Mouse (Mus musculus): Measurements from ENCODE around the gene Nckap5l. TPM values are rescaled to one million over a fixed set of nuclear protein-coding genes. Genes with fewer than 3 reads are reported as not detected.

Gene Nckap5l
- polyA plus RNA-seq, 1 experiment from 2014 or later = 9.2 TPM

- Histone ChIP-seq H3K4me2 (ENCODE audit: low read length) (peak overlapping the region; percentile 98), H3K9me3 (ENCODE audit: control insufficient read depth, low read length) (no peaks in the 10 kb centered on the region), H3K9ac (ENCODE audit: low read length) (peak overlapping the region; percentile 93), H3K36me3 (ENCODE audit: control insufficient read depth, insufficient read depth, low read length) (no peaks in the 10 kb centered on the region), H3K4me3 (ENCODE audit: control insufficient read depth in 1 of 2, insufficient read depth in 1 of 2, low read depth in 1 of 2, low read length in 2 of 2) (peak overlapping the region; percentile 87 to 96), H3K4me1 (ENCODE audit: control insufficient read depth in 2 of 2, insufficient read depth in 2 of 2, low read length in 2 of 2) (peaks cover 14 to 53% of the 10 kb centered on the region in 2 experiments), H3K27me3 (ENCODE audit: control insufficient read depth, insufficient read depth, low read length) (no peaks in the 10 kb centered on the region), H3K27ac (replicated peaks in 1 of 2; ENCODE audit: control insufficient read depth in 1 of 2, insufficient read depth in 1 of 2, low read depth in 2 of 2, low read length in 2 of 2) (peak overlapping the region; percentile 92 to 93)
- WGBS = 3% methylated on average over 24 of the region's 24 CpGs
- ATAC-seq (ENCODE audit: insufficient number of reproducible peaks, insufficient read depth, low FRiP score, low read depth) = peak; percentile 14
Observed at GRCm38 (mm10) chr15:99393386-99394252, 63.9 kb downstream of the Nckap5l start.

GRCm38 (mm10) chr15:99392486-99393385 lies 64.8 kb downstream of the Nckap5l start, which contains the start of gene Tmbim6:
Gene Tmbim6, plus strand, starts transcription at chr15:99392882.
- Histone ChIP-seq H3K4me2 (ENCODE audit: low read length) (peak within 1 kb of the TSS; percentile 98), H3K9me3 (ENCODE audit: control insufficient read depth, low read length) (no peaks in the 10 kb centered on the region), H3K4me3 (ENCODE audit: control insufficient read depth in 1 of 2, insufficient read depth in 1 of 2, low read depth in 1 of 2, low read length in 2 of 2) (peak within 1 kb of the TSS; percentile 87 to 96), H3K4me1 (ENCODE audit: control insufficient read depth in 2 of 2, insufficient read depth in 2 of 2, low read length in 2 of 2) (peaks cover 11 to 45% of the 10 kb centered on the region in 2 experiments), H3K9ac (ENCODE audit: low read length) (peak within 1 kb of the TSS; percentile 93), H3K27ac (replicated peaks in 1 of 2; ENCODE audit: control insufficient read depth in 1 of 2, insufficient read depth in 1 of 2, low read depth in 2 of 2, low read length in 2 of 2) (peak within 1 kb of the TSS; percentile 92 to 93), H3K36me3 (ENCODE audit: control insufficient read depth, insufficient read depth, low read length) (no peaks in the 10 kb centered on the region), H3K27me3 (ENCODE audit: control insufficient read depth, insufficient read depth, low read length) (no peaks in the 10 kb centered on the region)
- peak; percentile 100 for ATAC-seq (ENCODE audit: insufficient number of reproducible peaks, insufficient read depth, low FRiP score, low read depth)
- 1% methylated on average over 49 of the region's 51 CpGs for WGBS

- Histone ChIP-seq H3K36me3 (ENCODE audit: control insufficient read depth, insufficient read depth, low read length) (no peaks in the 10 kb centered on the region), H3K4me1 (ENCODE audit: control insufficient read depth in 2 of 2, insufficient read depth in 2 of 2, low read length in 2 of 2) (peaks cover 11 to 42% of the 10 kb centered on the region in 2 experiments), H3K4me3 (ENCODE audit: control insufficient read depth in 1 of 2, insufficient read depth in 1 of 2, low read depth in 1 of 2, low read length in 2 of 2) (peak overlapping the region in 1 of 2 experiments; percentile 96; a peak in 2 of 4 replicates), H3K9me3 (ENCODE audit: control insufficient read depth, low read length) (no peaks in the 10 kb centered on the region), H3K9ac (ENCODE audit: low read length) (peak overlapping the region; percentile 56), H3K4me2 (ENCODE audit: low read length) (peak overlapping the region; percentile 66), H3K27ac (replicated peaks in 1 of 2; ENCODE audit: control insufficient read depth in 1 of 2, insufficient read depth in 1 of 2, low read depth in 2 of 2, low read length in 2 of 2) (peak overlapping the region; percentile 21 to 57; a peak in 3 of 4 replicates), H3K27me3 (ENCODE audit: control insufficient read depth, insufficient read depth, low read length) (no peaks in the 10 kb centered on the region)
- 79% methylated on average over 6 of the region's 6 CpGs for WGBS
- no peak for ATAC-seq (ENCODE audit: insufficient number of reproducible peaks, insufficient read depth, low FRiP score, low read depth)
Observed at GRCm38 (mm10) chr15:99391975-99392374, 65.6 kb downstream of the Nckap5l start.

GRCm38 (mm10) chr15:99390472-99391401 lies 66.8 kb downstream of the Nckap5l start:
- ATAC-seq (ENCODE audit: insufficient number of reproducible peaks, insufficient read depth, low FRiP score, low read depth) = no peak
- no peak overlapping the region for H3K4me2 ChIP-seq (ENCODE audit: low read length)
- peaks cover 7 to 29% of the 10 kb centered on the region in 2 experiments for H3K4me1 ChIP-seq (ENCODE audit: control insufficient read depth in 2 of 2, insufficient read depth in 2 of 2, low read length in 2 of 2)
- no peak overlapping the region for H3K9ac ChIP-seq (ENCODE audit: low read length)
- H3K4me3 ChIP-seq (ENCODE audit: control insufficient read depth in 1 of 2, insufficient read depth in 1 of 2, low read depth in 1 of 2, low read length in 2 of 2) = no peak overlapping the region
- 42% methylated on average over 7 of the region's 7 CpGs for WGBS
- no peaks in the 10 kb centered on the region for H3K9me3 ChIP-seq (ENCODE audit: control insufficient read depth, low read length)
- no peaks in the 10 kb centered on the region for H3K27me3 ChIP-seq (ENCODE audit: control insufficient read depth, insufficient read depth, low read length)
- 0 out of 4 replicates have a peak overlapping the region, but pooled peaks of 1 of the 2 experiments have one; percentile 28 for H3K27ac ChIP-seq (replicated peaks in 1 of 2; ENCODE audit: control insufficient read depth in 1 of 2, insufficient read depth in 1 of 2, low read depth in 2 of 2, low read length in 2 of 2)
- no peaks in the 10 kb centered on the region for H3K36me3 ChIP-seq (ENCODE audit: control insufficient read depth, insufficient read depth, low read length)

GRCm38 (mm10) chr15:99387976-99388375 lies 69.6 kb downstream of the Nckap5l start:
- H3K36me3 ChIP-seq (ENCODE audit: control insufficient read depth, insufficient read depth, low read length) = no peaks in the 10 kb centered on the region
- H3K27me3 ChIP-seq (ENCODE audit: control insufficient read depth, insufficient read depth, low read length) = no peaks in the 10 kb centered on the region
- no peak overlapping the region for H3K27ac ChIP-seq (replicated peaks in 1 of 2; ENCODE audit: control insufficient read depth in 1 of 2, insufficient read depth in 1 of 2, low read depth in 2 of 2, low read length in 2 of 2)
- peaks cover 5 to 10% of the 10 kb centered on the region in 2 experiments; a peak in 3 of 4 replicates for H3K4me1 ChIP-seq (ENCODE audit: control insufficient read depth in 2 of 2, insufficient read depth in 2 of 2, low read length in 2 of 2)
- no peaks in the 10 kb centered on the region for H3K9me3 ChIP-seq (ENCODE audit: control insufficient read depth, low read length)
- H3K9ac ChIP-seq (ENCODE audit: low read length) = no peak overlapping the region
- H3K4me2 ChIP-seq (ENCODE audit: low read length) = no peak overlapping the region
- ATAC-seq (ENCODE audit: insufficient number of reproducible peaks, insufficient read depth, low FRiP score, low read depth) = no peak
- no peak overlapping the region for H3K4me3 ChIP-seq (ENCODE audit: control insufficient read depth in 1 of 2, insufficient read depth in 1 of 2, low read depth in 1 of 2, low read length in 2 of 2)
- WGBS = 69% methylated on average over 4 of the region's 4 CpGs

DNA sequence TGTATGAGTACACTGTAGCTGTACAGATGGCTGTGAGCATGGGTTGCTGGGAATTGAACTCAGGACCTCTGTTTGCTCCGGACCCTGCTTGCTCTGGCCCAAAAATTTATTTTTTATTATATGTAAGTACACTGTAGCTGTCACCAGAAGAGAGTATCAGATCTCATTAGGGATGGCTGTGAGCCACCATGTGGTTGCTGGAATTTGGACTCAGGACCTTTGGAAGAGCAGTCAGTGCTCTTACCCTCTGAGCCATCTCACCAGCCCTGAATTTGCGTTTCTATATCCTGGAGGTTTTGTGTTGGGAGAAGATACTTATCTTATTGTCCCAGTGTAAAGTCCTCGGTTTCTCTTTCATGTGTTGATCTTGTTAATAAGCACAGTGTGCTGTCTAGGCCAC lies 70.8 kb downstream of the Nckap5l start:
- 72% methylated on average over 3 of the region's 3 CpGs for WGBS
- H3K27me3 ChIP-seq (ENCODE audit: control insufficient read depth, insufficient read depth, low read length) = no peaks in the 10 kb centered on the region
- no peaks in the 10 kb centered on the region for H3K9me3 ChIP-seq (ENCODE audit: control insufficient read depth, low read length)
- no peak overlapping the region for H3K9ac ChIP-seq (ENCODE audit: low read length)
- no peak for ATAC-seq (ENCODE audit: insufficient number of reproducible peaks, insufficient read depth, low FRiP score, low read depth)
- no peak overlapping the region for H3K27ac ChIP-seq (replicated peaks in 1 of 2; ENCODE audit: control insufficient read depth in 1 of 2, insufficient read depth in 1 of 2, low read depth in 2 of 2, low read length in 2 of 2)
- no peaks in the 10 kb centered on the region for H3K36me3 ChIP-seq (ENCODE audit: control insufficient read depth, insufficient read depth, low read length)
- H3K4me3 ChIP-seq (ENCODE audit: control insufficient read depth in 1 of 2, insufficient read depth in 1 of 2, low read depth in 1 of 2, low read length in 2 of 2) = no peak overlapping the region
- peaks cover 2 to 5% of the 10 kb centered on the region in 2 experiments; a peak in 2 of 4 replicates for H3K4me1 ChIP-seq (ENCODE audit: control insufficient read depth in 2 of 2, insufficient read depth in 2 of 2, low read length in 2 of 2)
- H3K4me2 ChIP-seq (ENCODE audit: low read length) = no peak overlapping the region
